Mouse (Mus musculus): ENCODE data around the gene Kprp. TPM values are rescaled to one million over a fixed set of nuclear protein-coding genes. Genes with fewer than 3 reads are reported as not detected.
"Not testable (repeated sequence)": the region's sequence is repeated elsewhere in the genome, so short reads cannot be mapped to it uniquely, and the experiment has no call there.

The Kprp gene
- total RNA-seq (2015; ENCODE audit: low replicate concordance) (not detected in 2 replicates), total RNA-seq (2017; ENCODE audit: low replicate concordance) (not detected in 2 replicates)

DNA sequence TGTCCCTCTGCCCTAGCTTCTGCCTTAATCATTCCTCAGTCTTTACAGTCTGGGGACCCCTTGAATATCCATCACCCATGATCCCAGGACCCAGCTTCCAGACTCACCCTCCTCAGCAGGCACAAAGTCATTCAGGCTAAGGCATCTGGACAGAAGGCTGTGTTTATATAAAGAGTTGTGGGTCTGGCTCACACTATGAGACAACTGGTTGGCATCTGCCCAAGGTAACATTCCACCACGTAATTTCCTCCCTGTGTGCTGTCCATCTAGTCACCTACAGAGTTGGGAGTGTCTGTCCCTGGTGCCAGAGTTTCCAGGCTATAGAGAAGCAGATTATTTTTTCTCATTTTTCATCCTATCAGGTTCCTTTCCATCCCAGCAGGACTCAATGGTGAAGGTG lies at the start of gene Kprp:
Kprp (minus strand) TSS at position 140 of the 400 bp plus-strand sequence.
- ATAC-seq (replicated peaks; ENCODE audit: low FRiP score, poor library complexity, severe bottlenecking): no peak

DNA sequence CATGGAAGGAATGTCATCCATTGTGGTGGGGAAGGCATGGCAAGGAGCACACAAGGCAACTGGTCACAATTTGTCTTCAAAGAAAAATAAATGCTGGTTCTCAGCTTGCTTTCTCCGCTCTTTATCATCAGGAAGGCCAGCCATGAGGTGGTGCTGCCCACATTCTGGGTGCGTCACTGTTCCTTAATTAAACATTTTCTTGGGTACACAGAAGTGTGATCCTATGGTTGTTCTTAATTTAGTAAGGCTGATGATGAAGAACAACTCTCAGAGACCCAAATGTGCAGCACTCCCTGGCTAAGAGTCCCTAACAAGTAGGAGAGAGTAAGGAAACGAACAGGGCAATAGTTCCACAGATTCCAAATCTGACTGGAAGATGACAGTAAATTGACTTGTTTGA lies 47.1 kb upstream of the Kprp start:
- ATAC-seq (replicated peaks; ENCODE audit: low FRiP score, poor library complexity, severe bottlenecking): no peak

DNA sequence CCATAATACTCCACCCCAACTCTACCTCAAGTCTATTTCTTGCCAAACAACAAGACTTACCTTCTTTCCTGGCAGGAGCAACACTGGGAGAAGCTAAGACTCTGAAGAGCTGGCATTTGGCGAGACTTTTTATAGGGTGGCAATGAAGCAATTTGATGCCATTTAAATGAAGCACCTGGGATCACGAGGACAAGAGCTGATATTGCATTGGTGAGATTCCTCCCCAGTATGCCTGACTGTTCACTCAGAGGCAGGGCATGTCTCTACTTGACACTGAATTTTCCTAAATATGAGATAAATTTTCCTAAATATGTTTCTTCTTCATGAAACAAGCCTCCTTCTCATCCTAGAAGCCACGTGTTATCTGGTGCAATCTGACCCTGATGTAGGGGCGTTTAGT lies 43.1 kb upstream of the Kprp start, which contains the start of gene 2310050C09Rik:
2310050C09Rik (minus strand) TSS at position 101 of the 400 bp plus-strand sequence.
- ATAC-seq (replicated peaks; ENCODE audit: low FRiP score, poor library complexity, severe bottlenecking): no peak

DNA sequence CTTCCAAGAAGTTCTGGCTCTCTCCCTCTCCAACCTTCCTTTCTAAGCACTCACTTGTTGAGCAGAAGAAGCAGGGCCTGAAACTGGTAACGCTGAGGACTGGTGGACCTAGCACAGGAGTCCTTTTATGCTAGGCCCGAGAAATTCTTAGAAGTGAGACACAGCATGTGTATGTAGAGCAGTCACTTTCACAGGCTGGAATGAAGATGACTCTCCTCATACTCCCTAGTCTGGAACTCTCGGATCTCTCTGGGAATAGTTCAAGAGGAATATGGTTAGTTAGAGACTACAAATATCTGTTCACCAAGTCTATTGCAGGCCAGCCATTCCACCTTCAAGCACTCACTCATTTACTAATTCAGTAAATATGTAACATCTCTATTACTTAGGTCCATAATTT lies 24.1 kb upstream of the Kprp start, which contains the start of gene Lce1l:
Lce1l (minus strand) TSS at position 101 of the 400 bp plus-strand sequence.
- ATAC-seq (replicated peaks; ENCODE audit: low FRiP score, poor library complexity, severe bottlenecking): no peak

DNA sequence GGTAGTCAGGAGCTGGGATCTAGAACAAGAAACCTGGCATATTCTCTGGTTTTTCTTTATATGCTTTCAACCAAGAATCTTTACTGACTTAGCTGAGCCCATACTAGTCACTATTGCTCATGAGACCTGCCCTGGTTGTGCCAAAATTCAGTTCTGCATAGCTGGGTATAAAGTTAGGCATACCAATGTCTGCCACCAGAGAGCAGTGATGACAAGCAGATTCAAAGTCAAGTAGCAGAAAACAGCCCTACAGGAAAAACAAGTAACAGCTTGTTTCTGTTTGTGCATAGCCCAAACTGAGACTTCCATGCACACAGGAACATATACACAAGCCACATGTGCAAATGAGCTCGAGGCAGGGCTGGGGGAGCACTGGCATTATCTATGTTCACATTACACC lies 1.2 kb downstream of the Kprp start:
- no peak for ATAC-seq (replicated peaks; ENCODE audit: low FRiP score, poor library complexity, severe bottlenecking)

DNA sequence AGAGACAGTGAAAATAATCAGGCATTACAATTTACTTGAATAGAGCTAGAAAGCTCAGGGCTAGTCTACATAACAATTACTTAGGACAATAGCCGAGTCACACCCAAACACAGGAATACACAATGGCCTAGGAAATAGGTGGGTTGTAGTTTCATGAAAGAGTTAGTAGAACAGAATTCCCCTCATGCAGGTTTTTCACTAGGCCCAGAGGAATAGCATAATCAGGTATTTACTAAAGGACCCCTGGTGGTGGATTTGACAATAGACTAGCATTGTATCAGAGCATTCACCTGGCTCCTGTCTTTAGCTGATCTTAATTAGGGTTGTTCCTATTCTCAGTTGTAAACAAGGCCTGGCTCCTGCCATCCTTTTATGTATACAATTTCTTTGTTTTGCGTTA lies 11.0 kb downstream of the Kprp start:
- ATAC-seq (replicated peaks; ENCODE audit: low FRiP score, poor library complexity, severe bottlenecking): not testable (repeated sequence)

DNA sequence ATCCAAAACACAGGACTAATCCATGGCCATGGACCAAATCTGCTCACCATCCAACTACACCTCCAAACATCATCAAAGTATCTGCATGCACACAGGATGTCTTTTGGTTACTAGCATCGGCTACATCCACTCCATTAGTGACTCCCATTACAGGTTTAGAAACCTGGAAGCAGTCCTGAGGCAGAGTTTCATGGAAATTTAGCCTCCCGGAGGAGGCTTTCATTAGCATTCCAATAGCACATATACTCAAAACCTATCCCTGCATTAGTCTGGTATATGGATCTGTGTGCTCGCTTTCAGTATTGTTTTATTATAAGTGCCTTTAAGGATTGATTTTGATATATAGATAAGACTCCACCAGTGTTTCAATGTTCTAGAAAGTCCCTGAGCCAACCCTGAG lies 11.5 kb downstream of the Kprp start:
- no peak for ATAC-seq (replicated peaks; ENCODE audit: low FRiP score, poor library complexity, severe bottlenecking)

DNA sequence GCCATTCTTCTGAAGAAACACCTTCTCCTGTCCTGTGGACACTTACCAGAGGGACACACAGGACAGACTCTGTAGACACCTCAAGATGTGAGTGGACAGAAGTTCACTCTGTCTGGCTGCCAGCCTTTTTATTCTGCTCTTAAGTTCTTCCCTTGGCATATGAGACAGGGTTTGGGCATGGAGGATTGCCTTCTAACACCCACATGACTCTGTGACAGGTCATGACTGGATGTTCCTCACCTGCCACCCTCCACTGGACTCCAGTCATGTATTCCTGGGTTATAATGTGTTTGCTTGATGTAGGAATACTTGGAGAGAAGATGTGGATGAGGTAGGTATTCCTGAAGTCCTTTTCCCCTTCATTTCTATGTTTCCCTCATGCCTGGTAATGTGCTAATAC lies 19.3 kb downstream of the Kprp start, which contains the start of gene Lce1k:
Lce1k (minus strand) TSS at position 101 of the 400 bp plus-strand sequence.
- ATAC-seq (replicated peaks; ENCODE audit: low FRiP score, poor library complexity, severe bottlenecking): no peak

DNA sequence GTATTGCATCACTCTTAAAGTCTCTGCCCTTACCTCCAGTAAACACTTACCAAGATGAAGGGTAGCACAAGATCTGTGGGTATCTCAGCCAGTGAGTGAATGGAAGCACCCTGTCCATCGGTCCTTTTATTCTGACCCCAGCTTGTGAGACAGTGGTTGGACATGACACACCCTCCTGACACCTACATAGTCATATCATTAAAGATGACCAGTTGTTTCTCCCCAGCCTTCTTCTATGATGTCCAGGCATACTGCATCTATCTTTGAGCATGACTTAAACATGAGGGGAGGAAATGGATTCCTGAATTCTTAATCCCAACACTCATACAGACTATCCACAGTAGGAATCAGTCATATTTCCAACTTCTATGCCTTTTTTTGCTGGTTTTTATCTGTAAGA lies 36.6 kb downstream of the Kprp start, which contains the start of gene Lce1j:
Lce1j (minus strand) TSS at position 101 of the 400 bp plus-strand sequence.
- no peak for ATAC-seq (replicated peaks; ENCODE audit: low FRiP score, poor library complexity, severe bottlenecking)

DNA sequence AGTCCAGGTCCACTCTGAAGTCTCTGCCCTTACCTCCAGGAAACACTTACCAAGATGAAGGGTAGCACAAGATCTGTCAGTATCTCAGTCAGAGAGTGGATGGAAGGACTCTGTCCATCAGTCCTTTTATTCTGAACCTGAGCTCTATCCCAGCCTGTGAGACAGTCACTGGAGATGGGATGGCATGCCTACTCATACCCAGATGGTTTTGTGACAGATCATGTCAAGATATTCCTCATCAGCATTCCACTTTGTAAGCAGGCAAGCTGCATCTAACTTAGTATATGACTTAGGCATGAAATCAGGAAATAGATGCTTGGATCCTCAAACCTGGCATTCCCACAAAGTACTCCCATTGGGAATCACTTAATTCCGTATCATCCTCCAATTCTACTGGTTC lies 48.2 kb downstream of the Kprp start, which contains the start of gene Lce1i:
Lce1i (minus strand) TSS at position 101 of the 400 bp plus-strand sequence.
- ATAC-seq (replicated peaks; ENCODE audit: low FRiP score, poor library complexity, severe bottlenecking): no peak

Other genes starting within 250 kb of the Kprp start
- not detected in 2 replicates for gene Smcp, start 238.2 kb downstream of the Kprp start, total RNA-seq (2015; ENCODE audit: low replicate concordance)
- not detected in 2 replicates for gene Smcp, start 238.2 kb downstream of the Kprp start, total RNA-seq (2017; ENCODE audit: low replicate concordance)
- not detected in 2 replicates for gene 2210017I01Rik, start 219.8 kb downstream of the Kprp start, total RNA-seq (2015; ENCODE audit: low replicate concordance)
- gene 2210017I01Rik, start 219.8 kb downstream of the Kprp start, total RNA-seq (2017; ENCODE audit: low replicate concordance): not detected in 2 replicates
- not detected in 2 replicates for gene Lce6a, start 205.6 kb downstream of the Kprp start, total RNA-seq (2015; ENCODE audit: low replicate concordance)
- not detected in 2 replicates for gene Lce6a, start 205.6 kb downstream of the Kprp start, total RNA-seq (2017; ENCODE audit: low replicate concordance)
- gene Lce1a1, start 178.9 kb downstream of the Kprp start, total RNA-seq (2015; ENCODE audit: low replicate concordance): not detected in 2 replicates
- gene Lce1a1, start 178.9 kb downstream of the Kprp start, total RNA-seq (2017; ENCODE audit: low replicate concordance): not detected in 2 replicates
- gene Lce1b, start 170.3 kb downstream of the Kprp start, total RNA-seq (2015; ENCODE audit: low replicate concordance): not detected in 2 replicates
- not detected in 2 replicates for gene Lce1b, start 170.3 kb downstream of the Kprp start, total RNA-seq (2017; ENCODE audit: low replicate concordance)
- gene Lce1a2, start 156.9 kb downstream of the Kprp start, total RNA-seq (2015; ENCODE audit: low replicate concordance): not detected in 2 replicates
- not detected in 2 replicates for gene Lce1a2, start 156.9 kb downstream of the Kprp start, total RNA-seq (2017; ENCODE audit: low replicate concordance)
- gene Lce1c, start 148.0 kb downstream of the Kprp start, total RNA-seq (2015; ENCODE audit: low replicate concordance): not detected in 2 replicates
- not detected in 2 replicates for gene Lce1c, start 148.0 kb downstream of the Kprp start, total RNA-seq (2017; ENCODE audit: low replicate concordance)
- gene Lce1d, start 140.0 kb downstream of the Kprp start, total RNA-seq (2015; ENCODE audit: low replicate concordance): not detected in 2 replicates
- not detected in 2 replicates for gene Lce1d, start 140.0 kb downstream of the Kprp start, total RNA-seq (2017; ENCODE audit: low replicate concordance)
- gene Lce1e, start 118.2 kb downstream of the Kprp start, total RNA-seq (2015; ENCODE audit: low replicate concordance): not detected in 2 replicates
- not detected in 2 replicates for gene Lce1e, start 118.2 kb downstream of the Kprp start, total RNA-seq (2017; ENCODE audit: low replicate concordance)
- not detected in 2 replicates for gene Lce1f, start 106.9 kb downstream of the Kprp start, total RNA-seq (2015; ENCODE audit: low replicate concordance)
- gene Lce1f, start 106.9 kb downstream of the Kprp start, total RNA-seq (2017; ENCODE audit: low replicate concordance): not detected in 2 replicates
- gene Gm38119, start 88.2 kb downstream of the Kprp start, total RNA-seq (2015; ENCODE audit: low replicate concordance): not detected in 2 replicates
- gene Gm38119, start 88.2 kb downstream of the Kprp start, total RNA-seq (2017; ENCODE audit: low replicate concordance): not detected in 2 replicates
- gene Lce1g, start 74.9 kb downstream of the Kprp start, total RNA-seq (2015; ENCODE audit: low replicate concordance): not detected in 2 replicates
- gene Lce1g, start 74.9 kb downstream of the Kprp start, total RNA-seq (2017; ENCODE audit: low replicate concordance): not detected in 2 replicates
- gene Lce1h, start 62.2 kb downstream of the Kprp start, total RNA-seq (2015; ENCODE audit: low replicate concordance): not detected in 2 replicates
- not detected in 2 replicates for gene Lce1h, start 62.2 kb downstream of the Kprp start, total RNA-seq (2017; ENCODE audit: low replicate concordance)
- gene Lce1i, start 48.3 kb downstream of the Kprp start, total RNA-seq (2015; ENCODE audit: low replicate concordance): not detected in 2 replicates
- not detected in 2 replicates for gene Lce1i, start 48.3 kb downstream of the Kprp start, total RNA-seq (2017; ENCODE audit: low replicate concordance)
- gene Lce1j, start 36.7 kb downstream of the Kprp start, total RNA-seq (2015; ENCODE audit: low replicate concordance): not detected in 2 replicates
- gene Lce1j, start 36.7 kb downstream of the Kprp start, total RNA-seq (2017; ENCODE audit: low replicate concordance): not detected in 2 replicates
- gene Lce1k, start 19.4 kb downstream of the Kprp start, total RNA-seq (2015; ENCODE audit: low replicate concordance): not detected in 2 replicates
- gene Lce1k, start 19.4 kb downstream of the Kprp start, total RNA-seq (2017; ENCODE audit: low replicate concordance): not detected in 2 replicates
- gene Lce1l, start 24.0 kb upstream of the Kprp start, total RNA-seq (2015; ENCODE audit: low replicate concordance): not detected in 2 replicates
- gene Lce1l, start 24.0 kb upstream of the Kprp start, total RNA-seq (2017; ENCODE audit: low replicate concordance): not detected in 2 replicates
- gene 2310050C09Rik, start 43.0 kb upstream of the Kprp start, total RNA-seq (2015; ENCODE audit: low replicate concordance): not detected in 2 replicates
- gene 2310050C09Rik, start 43.0 kb upstream of the Kprp start, total RNA-seq (2017; ENCODE audit: low replicate concordance): not detected in 2 replicates
- not detected in 2 replicates for gene Lce3a, start 99.0 kb upstream of the Kprp start, total RNA-seq (2015; ENCODE audit: low replicate concordance)
- gene Lce3a, start 99.0 kb upstream of the Kprp start, total RNA-seq (2017; ENCODE audit: low replicate concordance): not detected in 2 replicates
- gene Lce3b, start 105.7 kb upstream of the Kprp start, total RNA-seq (2015; ENCODE audit: low replicate concordance): not detected in 2 replicates
- not detected in 2 replicates for gene Lce3b, start 105.7 kb upstream of the Kprp start, total RNA-seq (2017; ENCODE audit: low replicate concordance)
- not detected in 2 replicates for gene Lce3c, start 117.2 kb upstream of the Kprp start, total RNA-seq (2015; ENCODE audit: low replicate concordance)
- gene Lce3c, start 117.2 kb upstream of the Kprp start, total RNA-seq (2017; ENCODE audit: low replicate concordance): not detected in 2 replicates
- not detected in 2 replicates for gene Lce3d, start 130.1 kb upstream of the Kprp start, total RNA-seq (2015; ENCODE audit: low replicate concordance)
- gene Lce3d, start 130.1 kb upstream of the Kprp start, total RNA-seq (2017; ENCODE audit: low replicate concordance): not detected in 2 replicates
- gene Lce3e, start 139.8 kb upstream of the Kprp start, total RNA-seq (2015; ENCODE audit: low replicate concordance): not detected in 2 replicates
- gene Lce3e, start 139.8 kb upstream of the Kprp start, total RNA-seq (2017; ENCODE audit: low replicate concordance): not detected in 2 replicates
- not detected in 2 replicates for gene Lce3f, start 165.0 kb upstream of the Kprp start, total RNA-seq (2015; ENCODE audit: low replicate concordance)
- gene Lce3f, start 165.0 kb upstream of the Kprp start, total RNA-seq (2017; ENCODE audit: low replicate concordance): not detected in 2 replicates
- not detected in 2 replicates for gene Crct1, start 188.4 kb upstream of the Kprp start, total RNA-seq (2015; ENCODE audit: low replicate concordance)
- gene Crct1, start 188.4 kb upstream of the Kprp start, total RNA-seq (2017; ENCODE audit: low replicate concordance): not detected in 2 replicates
- gene Lce1m, start 191.8 kb upstream of the Kprp start, total RNA-seq (2015; ENCODE audit: low replicate concordance): not detected in 2 replicates
- not detected in 2 replicates for gene Lce1m, start 191.8 kb upstream of the Kprp start, total RNA-seq (2017; ENCODE audit: low replicate concordance)
- gene Gm4858, start 241.6 kb upstream of the Kprp start, total RNA-seq (2015; ENCODE audit: low replicate concordance): not detected in 2 replicates
- not detected in 2 replicates for gene Gm4858, start 241.6 kb upstream of the Kprp start, total RNA-seq (2017; ENCODE audit: low replicate concordance)